Mouse (Mus musculus): Measurements from ENCODE around the gene Stard10. TPM values are rescaled to one million over a fixed set of nuclear protein-coding genes. Genes with fewer than 3 reads are reported as not detected.

Stard10 gene
- polyA plus RNA-seq, 2 experiments: 28.1 to 30.7 TPM

GRCm38 (mm10) chr7:101367901-101368852 is 51.3 kb downstream of the Stard10 start:
- no peak overlapping the region for H3K27ac ChIP-seq (replicated peaks; ENCODE audit: low read depth, low read length)
- H3K9me3 ChIP-seq (ENCODE audit: control insufficient read depth, low read length): no peaks in the 10 kb centered on the region
- ATAC-seq (ENCODE audit: low FRiP score, low read depth): no peak
- WGBS: 53% methylated on average over 11 of the region's 11 CpGs
- no peaks in the 10 kb centered on the region; the same call in 1 of the 2 replicates for H3K4me1 ChIP-seq (ENCODE audit: control insufficient read depth, insufficient read depth, low read length)
- no peak overlapping the region for H3K9ac ChIP-seq (ENCODE audit: low read depth, low read length, severe bottlenecking)
- no peak for DNase-seq (ENCODE audit: low spot score)
- no peaks in the 10 kb centered on the region for H3K36me3 ChIP-seq (ENCODE audit: control insufficient read depth, insufficient read depth, low read length)
- no peak overlapping the region for H3K4me3 ChIP-seq (replicated peaks; ENCODE audit: low read length)
- TF ChIP-seq POLR2A (IDR thresholded peaks at IDR 0.05; ENCODE audit: borderline replicate concordance, extremely low read depth, insufficient read depth, insufficient read length): no peak
- no peaks in the 10 kb centered on the region for H3K27me3 ChIP-seq (ENCODE audit: control insufficient read depth, insufficient read depth, low read length)
- no peak overlapping the region for H3K4me2 ChIP-seq (replicated peaks; ENCODE audit: low read depth, low read length, severe bottlenecking)

GRCm38 (mm10) chr7:101369666-101370065 is 52.8 kb downstream of the Stard10 start:
- no peak overlapping the region for H3K27ac ChIP-seq (replicated peaks; ENCODE audit: low read depth, low read length)
- DNase-seq (ENCODE audit: low spot score): no peak
- no peaks in the 10 kb centered on the region for H3K27me3 ChIP-seq (ENCODE audit: control insufficient read depth, insufficient read depth, low read length)
- H3K4me1 ChIP-seq (ENCODE audit: control insufficient read depth, insufficient read depth, low read length): no peaks in the 10 kb centered on the region; the same call in 1 of the 2 replicates
- WGBS: 82% methylated on average over 7 of the region's 7 CpGs
- H3K4me3 ChIP-seq (replicated peaks; ENCODE audit: low read length): no peak overlapping the region
- ATAC-seq (ENCODE audit: low FRiP score, low read depth): no peak
- no peaks in the 10 kb centered on the region for H3K9me3 ChIP-seq (ENCODE audit: control insufficient read depth, low read length)
- no peak overlapping the region for H3K4me2 ChIP-seq (replicated peaks; ENCODE audit: low read depth, low read length, severe bottlenecking)
- no peak for TF ChIP-seq POLR2A (IDR thresholded peaks at IDR 0.05; ENCODE audit: borderline replicate concordance, extremely low read depth, insufficient read depth, insufficient read length)
- no peak overlapping the region for H3K9ac ChIP-seq (ENCODE audit: low read depth, low read length, severe bottlenecking)
- H3K36me3 ChIP-seq (ENCODE audit: control insufficient read depth, insufficient read depth, low read length): no peaks in the 10 kb centered on the region

- H3K4me2 ChIP-seq (replicated peaks; ENCODE audit: low read depth, low read length, severe bottlenecking): no peak overlapping the region
- no peak for ATAC-seq (ENCODE audit: low FRiP score, low read depth)
- no peak for TF ChIP-seq POLR2A (IDR thresholded peaks at IDR 0.05; ENCODE audit: borderline replicate concordance, extremely low read depth, insufficient read depth, insufficient read length)
- H3K9me3 ChIP-seq (ENCODE audit: control insufficient read depth, low read length): no peaks in the 10 kb centered on the region
- H3K4me1 ChIP-seq (ENCODE audit: control insufficient read depth, insufficient read depth, low read length): no peaks in the 10 kb centered on the region; the same call in 1 of the 2 replicates
- no peak for DNase-seq (ENCODE audit: low spot score)
- no peaks in the 10 kb centered on the region for H3K36me3 ChIP-seq (ENCODE audit: control insufficient read depth, insufficient read depth, low read length)
- H3K27me3 ChIP-seq (ENCODE audit: control insufficient read depth, insufficient read depth, low read length): no peaks in the 10 kb centered on the region
- no peak overlapping the region for H3K4me3 ChIP-seq (replicated peaks; ENCODE audit: low read length)
- WGBS: 78% methylated on average over 26 of the region's 26 CpGs
- no peak overlapping the region for H3K9ac ChIP-seq (ENCODE audit: low read depth, low read length, severe bottlenecking)
- H3K27ac ChIP-seq (replicated peaks; ENCODE audit: low read depth, low read length): no peak overlapping the region
Observed at GRCm38 (mm10) chr7:101373082-101373481, 56.2 kb downstream of the Stard10 start.

- no peaks in the 10 kb centered on the region for H3K36me3 ChIP-seq (ENCODE audit: control insufficient read depth, insufficient read depth, low read length)
- H3K9ac ChIP-seq (ENCODE audit: low read depth, low read length, severe bottlenecking): no peak overlapping the region
- H3K27me3 ChIP-seq (ENCODE audit: control insufficient read depth, insufficient read depth, low read length): no peaks in the 10 kb centered on the region
- H3K27ac ChIP-seq (replicated peaks; ENCODE audit: low read depth, low read length): no peak overlapping the region
- H3K4me2 ChIP-seq (replicated peaks; ENCODE audit: low read depth, low read length, severe bottlenecking): no peak overlapping the region
- TF ChIP-seq POLR2A (IDR thresholded peaks at IDR 0.05; ENCODE audit: borderline replicate concordance, extremely low read depth, insufficient read depth, insufficient read length): no peak
- peak; percentile 85 for DNase-seq (ENCODE audit: low spot score)
- H3K9me3 ChIP-seq (ENCODE audit: control insufficient read depth, low read length): no peaks in the 10 kb centered on the region
- no peak for ATAC-seq (ENCODE audit: low FRiP score, low read depth)
- H3K4me1 ChIP-seq (ENCODE audit: control insufficient read depth, insufficient read depth, low read length): no peaks in the 10 kb centered on the region; the same call in 1 of the 2 replicates
- H3K4me3 ChIP-seq (replicated peaks; ENCODE audit: low read length): no peak overlapping the region
Observed at GRCm38 (mm10) chr7:101374155-101374554, 57.3 kb downstream of the Stard10 start.

- DNase-seq (ENCODE audit: low spot score) (no peak), ATAC-seq (ENCODE audit: low FRiP score, low read depth) (0 out of 2 replicates have a peak, but pooled peaks have one; percentile 46)
- no peak overlapping the region for H3K9ac ChIP-seq (ENCODE audit: low read depth, low read length, severe bottlenecking)
- H3K36me3 ChIP-seq (ENCODE audit: control insufficient read depth, insufficient read depth, low read length): no peaks in the 10 kb centered on the region
- no peaks in the 10 kb centered on the region for H3K9me3 ChIP-seq (ENCODE audit: control insufficient read depth, low read length)
- H3K27ac ChIP-seq (replicated peaks; ENCODE audit: low read depth, low read length): no peak overlapping the region
- 41% methylated on average over 10 of the region's 10 CpGs for WGBS
- H3K4me1 ChIP-seq (ENCODE audit: control insufficient read depth, insufficient read depth, low read length): no peaks in the 10 kb centered on the region; the same call in 1 of the 2 replicates
- no peaks in the 10 kb centered on the region for H3K27me3 ChIP-seq (ENCODE audit: control insufficient read depth, insufficient read depth, low read length)
- no peak for TF ChIP-seq POLR2A (IDR thresholded peaks at IDR 0.05; ENCODE audit: borderline replicate concordance, extremely low read depth, insufficient read depth, insufficient read length)
- H3K4me3 ChIP-seq (replicated peaks; ENCODE audit: low read length): no peak overlapping the region
- H3K4me2 ChIP-seq (replicated peaks; ENCODE audit: low read depth, low read length, severe bottlenecking): no peak overlapping the region
Observed at GRCm38 (mm10) chr7:101376701-101377340, 59.9 kb downstream of the Stard10 start.
